ENCODE assay signal across 18 mouse cellular contexts in the genomic region with DNA sequence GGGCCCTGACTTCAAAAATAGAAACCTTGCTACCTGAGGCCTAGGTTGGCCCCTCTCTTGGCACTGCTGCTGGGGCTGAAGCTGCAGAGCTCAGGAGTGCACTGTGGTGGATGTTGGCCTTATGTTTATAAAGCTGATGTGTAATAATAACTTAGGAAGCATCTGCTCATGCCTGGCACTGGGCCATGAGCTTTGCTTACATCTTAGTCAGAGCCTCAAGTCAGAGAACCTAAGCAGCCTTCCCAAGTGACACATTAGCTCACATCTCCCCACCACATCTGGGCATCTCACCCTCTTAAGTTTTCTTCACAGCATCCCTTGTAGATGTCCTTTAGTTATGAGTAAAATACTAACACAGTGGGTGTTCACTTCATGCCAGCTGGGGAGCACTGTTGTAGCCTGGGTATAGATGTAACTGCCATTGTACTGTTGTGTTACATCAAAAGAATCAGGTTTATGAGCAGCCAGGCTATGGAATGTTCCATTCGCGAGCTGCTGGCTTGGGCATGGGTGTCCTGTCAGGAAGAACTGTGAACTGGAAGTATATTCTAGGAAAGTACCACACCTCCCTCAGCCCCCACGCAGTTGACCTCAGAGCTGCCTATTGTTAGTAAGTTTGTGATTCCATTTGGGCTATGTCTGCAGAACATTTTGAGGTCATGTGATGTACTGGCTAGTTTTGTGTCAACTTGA. TPM values are rescaled to one million over a fixed set of nuclear protein-coding genes. Genes with fewer than 3 reads are reported as not detected.
DNase-seq lines count a peak whose midpoint lies in the region; ATAC-seq and TF ChIP-seq lines count a peak whose summit lies in the region.
"Had no signal": no experiment of that assay in that cellular context is flagged by ENCODE, and none has a peak within 500 bp of the region (broad histone marks: within the 10 kb centered on the region; RNA-seq: fewer than 3 reads in every experiment).

No protein-coding gene starts in this region.

- no peaks in the 10 kb centered on the region for H3K9me3 ChIP-seq in intestine, embryonic 14.5 days (ENCODE audit: control insufficient read depth, low read length)
- H3K9me3 ChIP-seq in intestine, postnatal 0 days (ENCODE audit: control insufficient read depth), result no peaks in the 10 kb centered on the region
- H3K9me3 ChIP-seq: embryonic facial prominence, embryonic 15.5 days; hindbrain, embryonic 15.5 days; limb, embryonic 15.5 days; midbrain, embryonic 13.5 days had no signal

- peak overlapping the region; percentile 16; the same call in 1 of the 2 replicates for H3K27ac ChIP-seq in intestine, embryonic 14.5 days (ENCODE audit: low read depth)
- no peak overlapping the region for H3K27ac ChIP-seq in intestine, postnatal 0 days (ENCODE audit: low read depth, low read length)
- H3K27ac ChIP-seq: embryonic facial prominence, embryonic 15.5 days; hindbrain, embryonic 15.5 days; left cerebral cortex, adult 2 months; limb, embryonic 15.5 days; macrophage; midbrain, embryonic 13.5 days had no signal

- no peak for TF ChIP-seq CTCF in intestine, postnatal 0 days (IDR thresholded peaks at IDR 0.05; ENCODE audit: low read depth)

- H3K27me3 ChIP-seq in intestine, embryonic 14.5 days (replicated peaks; ENCODE audit: control insufficient read depth, insufficient read depth, low read length), result no peaks in the 10 kb centered on the region
- no peaks in the 10 kb centered on the region for H3K27me3 ChIP-seq in intestine, postnatal 0 days (replicated peaks; ENCODE audit: control insufficient read depth, insufficient read depth, low read length)
- H3K27me3 ChIP-seq: embryonic facial prominence, embryonic 15.5 days; hindbrain, embryonic 15.5 days; limb, embryonic 15.5 days; midbrain, embryonic 13.5 days had no signal

- no peak for DNase-seq in intestine, embryonic 14.5 days (ENCODE audit: low spot score)
- peak; percentile 65 for DNase-seq in 416B (ENCODE audit: low read depth)
- peak; percentile 89 for DNase-seq in NIH3T3 (ENCODE audit: low read depth)
- DNase-seq in lung, postnatal 36 days, result peak; percentile 82
- DNase-seq in thymus, postnatal 10 days (ENCODE audit: low spot score in 2 of 2), result no peak
- no peak for DNase-seq in adrenal gland, adult (ENCODE audit: inconsistent age in 2 of 2, low spot score in 1 of 2)
- DNase-seq: cerebellum, adult 2 months; heart, adult 18-20 months; kidney, adult 9 months; right cerebral cortex, postnatal 4 days; thymus, postnatal 14 days had no signal

- no peak overlapping the region for H3K9ac ChIP-seq in intestine, embryonic 14.5 days (ENCODE audit: low read length)
- H3K9ac ChIP-seq in intestine, postnatal 0 days (ENCODE audit: low read depth, low read length), result no peak overlapping the region
- H3K9ac ChIP-seq: embryonic facial prominence, embryonic 15.5 days; hindbrain, embryonic 15.5 days; limb, embryonic 15.5 days; midbrain, embryonic 13.5 days had no signal

- WGBS in intestine, embryonic 14.5 days, result 83% methylated on average over 3 of the region's 3 CpGs
- WGBS in intestine, postnatal 0 days, result 83% methylated on average over 3 of the region's 3 CpGs

- no peak overlapping the region for H3K4me3 ChIP-seq in intestine, embryonic 14.5 days (ENCODE audit: low read depth, low read length)
- H3K4me3 ChIP-seq in intestine, postnatal 0 days (ENCODE audit: low read depth, low read length), result no peak overlapping the region
- H3K4me3 ChIP-seq: embryonic facial prominence, embryonic 15.5 days; hindbrain, embryonic 15.5 days; left cerebral cortex, adult 2 months; limb, embryonic 15.5 days; midbrain, embryonic 13.5 days had no signal

- peaks cover 35% of the 10 kb centered on the region for H3K36me3 ChIP-seq in intestine, embryonic 14.5 days (ENCODE audit: control insufficient read depth, insufficient read depth, low read length)
- peaks cover 44% of the 10 kb centered on the region for H3K36me3 ChIP-seq in intestine, postnatal 0 days (ENCODE audit: control insufficient read depth, insufficient read depth)

- H3K4me2 ChIP-seq in intestine, embryonic 14.5 days (ENCODE audit: low read length), result no peak overlapping the region
- no peak overlapping the region for H3K4me2 ChIP-seq in intestine, postnatal 0 days (replicated peaks; ENCODE audit: low read depth)
- H3K4me2 ChIP-seq: embryonic facial prominence, embryonic 15.5 days; hindbrain, embryonic 15.5 days; limb, embryonic 15.5 days; midbrain, embryonic 13.5 days had no signal

- 0 out of 2 replicates have a peak, but pooled peaks cover 7% of the 10 kb centered on the region for H3K4me1 ChIP-seq in intestine, embryonic 14.5 days (replicated peaks; ENCODE audit: control insufficient read depth, insufficient read depth, low read length)
- no peaks in the 10 kb centered on the region for H3K4me1 ChIP-seq in intestine, postnatal 0 days (replicated peaks; ENCODE audit: control insufficient read depth, insufficient read depth, low read length)
- H3K4me1 ChIP-seq: embryonic facial prominence, embryonic 15.5 days had no signal

- ATAC-seq in intestine, embryonic 14.5 days (replicated peaks; ENCODE audit: low FRiP score, low TSS enrichment, low read depth), result no peak
- no peak for ATAC-seq in intestine, postnatal 0 days
- ATAC-seq: midbrain, embryonic 13.5 days had no signal

RNA-seq across cellular contexts. Expression of a gene that starts 21.5 kb away (rescaled TPM):
- 0.28 and 0.46 TPM in 2 replicates for polyA plus RNA-seq in intestine, embryonic 14.5 days (2014; fragmentation: Nextera tagmentation; extraction: Ambion mirVana)
- polyA plus RNA-seq in intestine, postnatal 0 days (2015; fragmentation: Nextera tagmentation; extraction: Ambion mirVana), result 0.44 and 0.78 TPM in 2 replicates
- polyA plus RNA-seq: macrophage had no signal

RNA-seq across cellular contexts. Expression of a gene that starts 33.5 kb away (rescaled TPM):
- polyA plus RNA-seq in intestine, embryonic 14.5 days (2014; fragmentation: Nextera tagmentation; extraction: Ambion mirVana), result 32.2 and 33.4 TPM in 2 replicates
- polyA plus RNA-seq in intestine, postnatal 0 days (2015; fragmentation: Nextera tagmentation; extraction: Ambion mirVana), result 21.7 and 22.0 TPM in 2 replicates

Comparison
In these comparisons a context has a peak if more than half of its experiments do, and no peak if none do; other contexts are left out.
1. DNase-seq: peak in 416B (single experiment), NIH3T3 (single experiment) and lung, postnatal 36 days (single experiment); none in intestine, embryonic 14.5 days (single experiment), thymus, postnatal 10 days (0 of 2) and adrenal gland, adult (0 of 2).